Mouse (Mus musculus) midbrain, embryonic 11.5 days (tissue): Measurements from ENCODE around the gene Gm49380. TPM values are rescaled to one million over a fixed set of nuclear protein-coding genes. Genes with fewer than 3 reads are reported as not detected.
A peak's percentile ranks its signal among the peaks of the same experiment; 100 is the strongest.

Source experiments
- ATAC-seq: fragments of 200-750 bp; cut with Nextera tagmentation; 2 replicates; pipeline ENCODE4 v1.8.0; 2017; ENCODE audit warnings: moderate TSS enrichment, moderate library complexity; ENCODE audit not compliant: low FRiP score
- DNase-seq: peaks from one replicate; pipeline ENCODE4 v3.0.0; 2015; ENCODE audit warnings: low spot score; ENCODE audit errors: missing footprints
- H3K27ac ChIP-seq: fragments of 300-500 bp; sonication (generic); 2 replicates; pipeline ENCODE4 v1.5.1; 2014; ENCODE audit warnings: low read depth, low read length
- H3K27me3 ChIP-seq: fragments of 300-500 bp; sonication (generic); 2 replicates; pipeline ENCODE4 v1.6.1; 2014; ENCODE audit warnings: mild to moderate bottlenecking, low read length, moderate library complexity, mixed read lengths; ENCODE audit not compliant: control insufficient read depth, insufficient read depth
- H3K36me3 ChIP-seq: fragments of 300-500 bp; sonication (generic); 2 replicates; pipeline ENCODE4 v1.6.1; 2014; ENCODE audit warnings: mild to moderate bottlenecking, low read length, moderate library complexity, mixed read lengths; ENCODE audit not compliant: control insufficient read depth, insufficient read depth
- H3K4me1 ChIP-seq: fragments of 300-500 bp; sonication (generic); 2 replicates; pipeline ENCODE4 v1.6.1; 2014; ENCODE audit warnings: low read length; ENCODE audit not compliant: control insufficient read depth, insufficient read depth
- H3K4me2 ChIP-seq: fragments of 300-500 bp; sonication (generic); 2 replicates; pipeline ENCODE4 v1.6.1; 2014; ENCODE audit warnings: mild to moderate bottlenecking, moderate library complexity
- H3K4me3 ChIP-seq: fragments of 300-500 bp; sonication (generic); 2 replicates; pipeline ENCODE4 v1.5.1; 2014; ENCODE audit warnings: low read depth, low read length
- H3K9ac ChIP-seq: fragments of 300-500 bp; sonication (generic); 2 replicates; pipeline ENCODE4 v1.6.1; 2014; ENCODE audit warnings: low read length
- H3K9me3 ChIP-seq: fragments of 300-500 bp; sonication (generic); 2 replicates; pipeline ENCODE4 v1.6.1; 2016; ENCODE audit warnings: low read length; ENCODE audit not compliant: control insufficient read depth
- WGBS: fragments of 180-500 bp; shearing (Covaris S2); extraction: QIAGEN DNeasy Blood & Tissue Kit; methylation state at CpG from one replicate; pipeline ENCODE4 v1.1.7; 2014; 5-methylcytosine and 5-hydroxymethylcytosine counted together
- polyA plus RNA-seq: library from polyadenylated mRNA; unstranded; fragments of >200 nt; fragmentation: Nextera tagmentation; extraction: Ambion mirVana; gene quantifications from 2 replicates; pipeline ENCODE4 v1.2.1, GENCODE M21; 2014

Gm49380 gene
- polyA plus RNA-seq, 1 experiment from 2014 or later, result 0.23 TPM

GRCm38 (mm10) chr9:44042836-44043707 is 70.2 kb downstream of the Gm49380 start, which contains the start of gene Thy1:
Gene Thy1, plus strand, starts transcription at chr9:44043384.
- Histone ChIP-seq H3K36me3 (no peaks in the 10 kb centered on the region), H3K9me3 (no peaks in the 10 kb centered on the region), H3K9ac (peak within 1 kb of the TSS; percentile 34), H3K27me3 (peaks cover 28% of the 10 kb centered on the region), H3K27ac (no peak within 1 kb of the TSS), H3K4me1 (peaks cover 8% of the 10 kb centered on the region), H3K4me2 (peak within 1 kb of the TSS; percentile 52), H3K4me3 (peak within 1 kb of the TSS; percentile 26)
- peak; percentile 92 for DNase-seq
- under 1% methylated on average over 30 of the region's 30 CpGs for WGBS
- ATAC-seq, result peak; percentile 40

GRCm38 (mm10) chr9:44042396-44042680 is 71.0 kb downstream of the Gm49380 start:
- no peaks in the 10 kb centered on the region for H3K36me3 ChIP-seq
- 83% methylated on average over 1 of the region's 1 CpGs for WGBS
- no peaks in the 10 kb centered on the region for H3K9me3 ChIP-seq
- DNase-seq (no peak), ATAC-seq (no peak)
- no peak overlapping the region for H3K27ac ChIP-seq
- H3K4me2 ChIP-seq, result no peak overlapping the region
- peaks cover 8% of the 10 kb centered on the region for H3K4me1 ChIP-seq
- H3K27me3 ChIP-seq, result peaks cover 28% of the 10 kb centered on the region
- no peak overlapping the region for H3K9ac ChIP-seq
- no peak overlapping the region for H3K4me3 ChIP-seq

- no peaks in the 10 kb centered on the region for H3K36me3 ChIP-seq
- 65% methylated on average over 7 of the region's 7 CpGs for WGBS
- no peak overlapping the region for H3K9ac ChIP-seq
- ATAC-seq (no peak), DNase-seq (no peak)
- H3K27me3 ChIP-seq, result peaks cover 28% of the 10 kb centered on the region
- no peak overlapping the region for H3K4me3 ChIP-seq
- H3K4me2 ChIP-seq, result no peak overlapping the region
- H3K4me1 ChIP-seq, result peaks cover 6% of the 10 kb centered on the region; the same call in 1 of the 2 replicates
- H3K27ac ChIP-seq, result no peak overlapping the region
- H3K9me3 ChIP-seq, result no peaks in the 10 kb centered on the region
These were observed 71.5 kb downstream of the Gm49380 start for GRCm38 (mm10) chr9:44041511-44042395.

- Histone ChIP-seq H3K4me3 (no peak overlapping the region), H3K4me1 (no peaks in the 10 kb centered on the region), H3K9me3 (no peaks in the 10 kb centered on the region), H3K27me3 (peaks cover under 1% of the 10 kb centered on the region; the same call in 1 of the 2 replicates), H3K9ac (no peak overlapping the region), H3K27ac (no peak overlapping the region), H3K4me2 (no peak overlapping the region), H3K36me3 (no peaks in the 10 kb centered on the region)
- no peak for ATAC-seq
- WGBS, result 91% methylated on average over 5 of the region's 5 CpGs
- no peak for DNase-seq
These were observed 76.2 kb downstream of the Gm49380 start for GRCm38 (mm10) chr9:44037106-44037505.

GRCm38 (mm10) chr9:44033957-44034727 is 79.2 kb downstream of the Gm49380 start:
- no peaks in the 10 kb centered on the region for H3K36me3 ChIP-seq
- no peaks in the 10 kb centered on the region for H3K27me3 ChIP-seq
- H3K4me2 ChIP-seq, result no peak overlapping the region
- H3K27ac ChIP-seq, result no peak overlapping the region
- WGBS, result 81% methylated on average over 13 of the region's 13 CpGs
- no peak overlapping the region for H3K9ac ChIP-seq
- H3K4me1 ChIP-seq, result no peaks in the 10 kb centered on the region
- DNase-seq (no peak), ATAC-seq (no peak)
- no peak overlapping the region for H3K4me3 ChIP-seq
- H3K9me3 ChIP-seq, result no peaks in the 10 kb centered on the region

GRCm38 (mm10) chr9:44033317-44033716 is 80.0 kb downstream of the Gm49380 start:
- H3K4me2 ChIP-seq, result no peak overlapping the region
- DNase-seq (no peak), ATAC-seq (no peak)
- no peaks in the 10 kb centered on the region for H3K27me3 ChIP-seq
- no peak overlapping the region for H3K9ac ChIP-seq
- H3K4me3 ChIP-seq, result no peak overlapping the region
- H3K9me3 ChIP-seq, result no peaks in the 10 kb centered on the region
- H3K36me3 ChIP-seq, result no peaks in the 10 kb centered on the region
- H3K4me1 ChIP-seq, result no peaks in the 10 kb centered on the region
- H3K27ac ChIP-seq, result no peak overlapping the region
- 93% methylated on average over 5 of the region's 5 CpGs for WGBS

GRCm38 (mm10) chr9:44031946-44032345 is 81.4 kb downstream of the Gm49380 start:
- DNase-seq (no peak), ATAC-seq (no peak)
- Histone ChIP-seq H3K4me1 (no peaks in the 10 kb centered on the region), H3K9me3 (no peaks in the 10 kb centered on the region), H3K36me3 (no peaks in the 10 kb centered on the region), H3K9ac (no peak overlapping the region), H3K27me3 (no peaks in the 10 kb centered on the region), H3K4me2 (no peak overlapping the region), H3K4me3 (no peak overlapping the region), H3K27ac (no peak overlapping the region)
- 82% methylated on average over 4 of the region's 4 CpGs for WGBS

GRCm38 (mm10) chr9:44031079-44031478 is 82.2 kb downstream of the Gm49380 start:
- 86% methylated on average over 5 of the region's 5 CpGs for WGBS
- Histone ChIP-seq H3K4me1 (no peaks in the 10 kb centered on the region), H3K9ac (no peak overlapping the region), H3K27ac (no peak overlapping the region), H3K4me2 (no peak overlapping the region), H3K9me3 (no peaks in the 10 kb centered on the region), H3K27me3 (no peaks in the 10 kb centered on the region), H3K4me3 (no peak overlapping the region), H3K36me3 (no peaks in the 10 kb centered on the region)
- ATAC-seq (no peak), DNase-seq (no peak)
